Mouse (Mus musculus) liver, embryonic 11.5 days (tissue): ENCODE results near the gene Dpm1. TPM values are rescaled to one million over a fixed set of nuclear protein-coding genes. Genes with fewer than 3 reads are reported as not detected.

Experiments used
- ATAC-seq: fragments of 200-750 bp; cut with Nextera tagmentation; replicated peaks from 2 replicates; pipeline ENCODE4 v1.8.0; 2017; ENCODE audit warnings: moderate number of reproducible peaks, mild to moderate bottlenecking, moderate TSS enrichment, moderate library complexity; ENCODE audit not compliant: low FRiP score
- DNase-seq: peaks from one replicate; pipeline ENCODE4 v3.0.0-alpha.2; 2017; ENCODE audit warnings: low spot score
- H3K27ac ChIP-seq: fragments of 300-500 bp; sonication (generic); 2 replicates; pipeline ENCODE4 v1.5.1; 2014; ENCODE audit warnings: mild to moderate bottlenecking, low read depth, low read length, control low read depth
- H3K27me3 ChIP-seq: fragments of 300-500 bp; sonication (generic); replicated peaks from 2 replicates; pipeline ENCODE4 v1.6.1; 2014; ENCODE audit warnings: low read length, mixed read lengths; ENCODE audit not compliant: control insufficient read depth, insufficient read depth
- H3K36me3 ChIP-seq: fragments of 300-500 bp; sonication (generic); 2 replicates; pipeline ENCODE4 v1.6.1; 2014; ENCODE audit warnings: mild to moderate bottlenecking, low read length, moderate library complexity, mixed read lengths; ENCODE audit not compliant: control insufficient read depth, insufficient read depth
- H3K4me1 ChIP-seq: fragments of 300-500 bp; sonication (generic); replicated peaks from 2 replicates; pipeline ENCODE4 v1.6.1; 2014; ENCODE audit warnings: low read length, mixed read lengths; ENCODE audit not compliant: control insufficient read depth, insufficient read depth
- H3K4me2 ChIP-seq: fragments of 300-500 bp; sonication (generic); 2 replicates; pipeline ENCODE4 v1.6.1; 2014; ENCODE audit warnings: mild to moderate bottlenecking, control low read depth, moderate library complexity
- H3K4me3 ChIP-seq: fragments of 300-500 bp; sonication (generic); 2 replicates; pipeline ENCODE4 v1.5.1; 2014; ENCODE audit warnings: low read depth, low read length, control low read depth
- H3K9ac ChIP-seq: fragments of 300-500 bp; sonication (generic); 2 replicates; pipeline ENCODE4 v1.6.1; 2014; ENCODE audit warnings: low read depth, low read length, control low read depth
- H3K9me3 ChIP-seq: fragments of 300-500 bp; sonication (generic); 2 replicates; pipeline ENCODE4 v1.6.1; 2016; ENCODE audit warnings: low read length, inconsistent platforms, mixed read lengths; ENCODE audit not compliant: control insufficient read depth
- WGBS: fragments of 180-500 bp; shearing (Covaris S2); extraction: QIAGEN DNeasy Blood & Tissue Kit; methylation state at CpG from one replicate; pipeline ENCODE4 v1.1.7; 2014; 5-methylcytosine and 5-hydroxymethylcytosine counted together
- polyA plus RNA-seq: library from polyadenylated mRNA; unstranded; fragments of >200 nt; fragmentation: Nextera tagmentation; extraction: Ambion mirVana; gene quantifications from 2 replicates; pipeline ENCODE4 v1.2.1, GENCODE M21; 2014

Gene Dpm1
- polyA plus RNA-seq, 1 experiment from 2014 or later, result 106 TPM

DNA sequence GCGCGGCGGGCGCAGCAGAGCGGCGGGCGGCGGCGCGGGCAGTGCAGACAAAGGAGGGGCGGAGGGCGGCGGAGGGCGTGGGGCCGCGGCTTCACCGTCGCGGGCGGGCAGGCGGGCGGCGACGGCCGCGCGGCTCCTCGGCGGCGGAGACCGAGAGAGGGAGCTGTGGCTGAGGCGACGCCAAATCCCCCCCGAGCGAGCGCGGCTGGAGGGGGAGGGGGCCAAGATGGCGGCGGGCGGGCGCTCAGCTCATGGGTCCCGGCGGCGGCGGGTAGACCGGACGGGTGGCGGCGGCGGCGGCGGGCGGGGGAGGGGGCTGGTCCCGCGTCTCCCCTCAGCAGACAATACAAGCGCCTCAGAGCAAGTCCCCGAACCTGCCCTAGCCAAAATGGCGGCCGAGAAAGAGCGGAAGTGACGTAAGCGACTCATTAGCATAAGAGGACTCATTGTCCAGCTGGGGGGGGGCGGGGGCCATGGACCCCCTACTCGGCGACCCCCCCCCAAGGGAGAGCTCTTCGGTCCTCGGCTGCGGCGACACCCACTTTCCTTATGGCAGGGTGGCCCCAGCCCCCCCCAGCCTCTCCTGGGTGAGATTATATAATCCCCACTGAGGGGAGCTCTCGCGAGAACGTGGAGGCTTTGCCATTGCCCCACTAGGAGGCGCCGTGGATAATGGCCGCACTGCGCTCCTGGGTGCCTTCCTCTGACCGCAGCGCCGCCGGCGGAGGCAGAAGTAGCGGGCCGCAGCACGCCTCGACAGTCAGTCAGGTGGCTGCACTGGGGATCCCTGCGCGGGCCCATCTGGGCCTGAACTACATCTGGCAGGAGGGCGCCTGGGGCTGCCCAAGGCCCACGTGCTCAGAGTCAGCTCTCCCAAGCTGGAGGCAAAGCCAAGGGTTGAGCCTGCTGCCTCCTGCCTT, 23.4 kb downstream of the Dpm1 start, which contains the start of gene Adnp:
TSS of gene Adnp (minus strand) at position 388 of the 920 bp plus-strand sequence.
- H3K4me1 ChIP-seq, result peaks cover 15% of the 10 kb centered on the region
- H3K9me3 ChIP-seq, result no peaks in the 10 kb centered on the region
- H3K4me2 ChIP-seq, result peak within 1 kb of the TSS; percentile 88
- DNase-seq, result peak; percentile 98
- peak; percentile 88 for ATAC-seq
- H3K36me3 ChIP-seq, result peaks cover 29% of the 10 kb centered on the region
- H3K4me3 ChIP-seq, result peak within 1 kb of the TSS; percentile 99
- H3K27ac ChIP-seq, result peak within 1 kb of the TSS; percentile 99
- under 1% methylated on average over 57 of the region's 89 CpGs for WGBS
- no peaks in the 10 kb centered on the region for H3K27me3 ChIP-seq
- peak within 1 kb of the TSS; percentile 100 for H3K9ac ChIP-seq

DNA sequence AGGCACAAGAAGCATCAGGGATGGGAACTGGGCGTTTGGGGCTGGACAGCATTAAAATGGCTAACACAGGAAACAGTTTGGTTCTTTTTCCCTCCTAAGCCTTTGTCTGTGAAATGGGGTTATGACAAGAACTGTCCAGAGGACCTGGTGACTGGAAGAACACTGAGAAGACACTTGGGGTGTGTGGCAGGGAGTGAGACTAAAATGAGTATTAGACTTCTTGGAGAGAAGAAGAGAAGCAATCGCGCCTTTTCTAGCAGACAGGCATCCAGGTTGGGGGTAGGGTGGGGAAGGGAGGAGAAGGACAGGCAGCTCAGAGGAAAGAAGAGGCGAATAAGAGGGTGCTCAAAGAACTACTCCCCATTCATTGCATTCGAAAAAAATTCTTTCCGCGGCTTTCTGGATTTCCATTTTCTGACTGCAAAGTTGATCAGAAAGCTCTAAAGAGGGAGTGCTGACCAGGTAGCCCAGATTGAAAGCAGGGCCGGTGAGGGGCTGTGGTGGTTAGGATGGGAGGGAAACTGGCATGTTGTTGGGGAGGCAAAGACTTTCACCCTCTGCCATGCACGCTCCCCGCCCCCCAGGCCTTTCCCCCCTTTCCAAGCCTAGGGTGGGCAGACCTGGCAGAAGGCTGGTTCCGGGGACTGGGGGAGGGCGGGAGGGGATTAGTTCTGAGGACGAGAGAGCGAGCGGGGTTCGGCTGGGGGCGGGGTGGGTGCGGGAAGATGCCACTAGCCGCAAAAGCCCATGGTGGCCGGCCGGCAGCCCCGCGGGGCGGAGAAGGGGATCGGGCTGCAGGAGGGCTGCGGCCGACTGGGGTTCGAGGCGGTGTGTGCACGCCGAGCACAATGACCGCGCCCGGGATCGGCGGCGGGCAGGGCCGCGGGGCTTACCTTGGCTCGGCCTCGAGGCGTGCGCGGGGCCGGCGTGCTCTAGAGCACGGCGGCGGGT, 24.4 kb downstream of the Dpm1 start:
- Histone ChIP-seq H3K27me3 (no peaks in the 10 kb centered on the region), H3K4me1 (peaks cover 21% of the 10 kb centered on the region), H3K36me3 (peaks cover 22% of the 10 kb centered on the region), H3K4me2 (peak overlapping the region; percentile 88), H3K27ac (peak overlapping the region; percentile 99), H3K9me3 (no peaks in the 10 kb centered on the region), H3K9ac (peak overlapping the region; percentile 100), H3K4me3 (peak overlapping the region; percentile 99)
- under 1% methylated on average over 44 of the region's 49 CpGs for WGBS
- ATAC-seq, result peak; percentile 9
- DNase-seq, result peak; percentile 54

DNA sequence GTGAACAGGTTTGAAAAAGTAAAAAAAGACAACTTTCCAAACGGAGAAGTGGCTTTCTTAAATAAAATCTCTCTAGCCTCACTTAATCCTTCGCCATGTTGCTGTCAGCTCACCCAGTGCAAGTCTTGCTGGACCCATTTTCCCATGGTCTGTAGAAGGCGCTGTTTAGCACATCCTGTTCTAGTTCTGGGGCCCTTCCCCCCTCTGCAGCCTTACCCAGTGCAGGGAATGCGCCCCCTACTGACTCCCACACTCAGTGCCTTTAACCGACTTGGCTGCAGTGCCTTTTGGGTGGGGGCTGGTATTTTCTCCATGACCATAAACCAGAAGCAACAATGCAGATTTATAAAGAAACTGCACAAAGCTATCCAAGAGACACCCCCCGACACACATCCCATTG, 25.1 kb downstream of the Dpm1 start:
- Histone ChIP-seq H3K4me1 (peaks cover 28% of the 10 kb centered on the region), H3K4me2 (peak overlapping the region; percentile 88), H3K4me3 (peak overlapping the region; percentile 99), H3K9me3 (no peaks in the 10 kb centered on the region), H3K27me3 (no peaks in the 10 kb centered on the region), H3K27ac (peak overlapping the region; percentile 99; the same call in 1 of the 2 replicates), H3K9ac (peak overlapping the region; percentile 100), H3K36me3 (peaks cover 20% of the 10 kb centered on the region)
- 7% methylated on average over 6 of the region's 6 CpGs for whole genome bisulfite sequencing
- DNase-seq, result peak; percentile 87
- peak; percentile 57 for ATAC-seq

DNA sequence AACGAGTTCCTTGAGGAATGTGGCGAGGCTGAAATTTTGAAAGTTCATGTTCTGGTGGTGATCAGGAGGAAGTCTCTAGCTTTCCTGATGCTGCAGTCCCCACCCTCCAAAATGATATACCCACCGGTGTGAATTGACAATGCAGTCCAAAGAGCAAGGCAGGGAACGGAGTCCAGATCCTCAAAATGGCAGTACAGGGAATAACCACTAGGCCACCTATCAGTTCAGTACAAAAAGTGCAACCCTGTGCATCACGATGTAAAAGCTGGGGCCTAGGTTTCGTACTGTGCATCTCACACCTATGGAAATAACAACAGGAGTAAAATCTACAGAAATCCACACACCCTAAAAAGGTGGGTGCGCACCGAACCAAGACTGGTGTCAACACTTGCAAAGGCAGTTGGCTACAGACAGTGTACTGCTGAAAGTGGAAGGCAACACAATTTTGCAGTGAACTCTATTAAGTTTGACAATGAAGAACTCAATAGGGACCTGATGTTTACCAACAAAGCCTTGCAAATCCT, 25.9 kb downstream of the Dpm1 start:
- H3K4me1 ChIP-seq, result peaks cover 33% of the 10 kb centered on the region
- H3K9ac ChIP-seq, result no peak overlapping the region
- peaks cover 21% of the 10 kb centered on the region for H3K36me3 ChIP-seq
- ATAC-seq, result no peak
- H3K4me2 ChIP-seq, result peak overlapping the region; percentile 88
- no peaks in the 10 kb centered on the region for H3K27me3 ChIP-seq
- peak overlapping the region; percentile 99 for H3K4me3 ChIP-seq
- WGBS, result 85% methylated on average over 8 of the region's 8 CpGs
- H3K9me3 ChIP-seq, result no peaks in the 10 kb centered on the region
- H3K27ac ChIP-seq, result no peak overlapping the region
- DNase-seq, result no peak

DNA sequence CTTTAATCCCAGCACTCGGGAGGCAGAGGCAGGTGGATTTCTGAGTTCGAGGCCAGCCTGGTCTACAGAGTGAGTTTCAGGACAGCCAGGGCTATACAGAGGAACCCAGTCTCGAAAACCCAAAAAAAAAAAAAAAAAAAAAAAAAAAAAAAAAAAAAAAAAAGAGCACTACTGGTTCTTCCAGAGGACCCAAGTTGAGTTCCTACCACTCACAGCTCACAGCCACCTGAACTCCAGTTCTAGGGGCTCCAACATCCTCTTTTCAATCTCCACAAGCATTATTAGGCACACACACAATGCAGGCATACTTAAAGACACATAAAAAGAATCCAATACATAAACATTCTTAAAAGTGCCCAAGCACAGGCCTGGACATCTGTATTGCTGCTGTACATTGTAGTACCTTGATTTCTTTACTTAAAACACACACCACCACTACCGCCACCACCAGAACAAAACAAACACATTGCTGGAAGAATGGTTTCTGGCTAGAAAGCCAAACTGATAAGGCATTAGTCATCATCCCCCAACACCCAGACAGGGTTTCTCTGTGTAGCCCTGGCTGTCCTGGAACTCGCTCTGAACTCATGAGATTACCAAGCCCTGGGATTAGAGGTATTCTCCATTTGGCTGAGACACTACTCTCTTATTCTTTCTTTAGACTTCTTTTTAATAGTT, 30.2 kb downstream of the Dpm1 start:
- DNase-seq (no peak), ATAC-seq (no peak)
- peaks cover 46% of the 10 kb centered on the region for H3K4me1 ChIP-seq
- H3K27me3 ChIP-seq, result no peaks in the 10 kb centered on the region
- no peak overlapping the region for H3K27ac ChIP-seq
- no peak overlapping the region for H3K4me2 ChIP-seq
- 67% methylated on average over 5 of the region's 5 CpGs for WGBS
- peaks cover 23% of the 10 kb centered on the region for H3K36me3 ChIP-seq
- H3K9ac ChIP-seq, result no peak overlapping the region
- H3K9me3 ChIP-seq, result no peaks in the 10 kb centered on the region
- H3K4me3 ChIP-seq, result no peak overlapping the region

DNA sequence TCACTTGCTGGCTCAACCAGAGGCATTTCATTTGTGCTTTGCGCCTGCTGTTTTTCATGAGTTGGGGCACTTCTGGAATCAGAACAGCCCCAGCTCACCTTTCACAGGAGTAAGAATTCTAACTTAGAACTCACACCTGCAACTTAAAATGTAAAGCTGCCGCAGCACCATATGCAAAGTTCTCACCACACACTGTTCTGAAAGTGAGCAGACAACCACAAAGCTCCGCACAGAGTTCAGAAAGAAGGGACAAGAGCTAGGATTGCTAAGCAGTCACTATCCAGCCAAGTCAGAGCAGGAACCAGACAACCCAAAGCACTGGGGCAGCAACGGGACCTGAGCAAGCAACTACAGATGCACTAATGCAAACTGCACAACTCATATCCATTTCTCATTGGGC, 30.9 kb downstream of the Dpm1 start:
- Histone ChIP-seq H3K9me3 (no peaks in the 10 kb centered on the region), H3K4me2 (no peak overlapping the region), H3K4me1 (peaks cover 43% of the 10 kb centered on the region), H3K9ac (no peak overlapping the region), H3K27ac (no peak overlapping the region), H3K36me3 (peaks cover 20% of the 10 kb centered on the region), H3K4me3 (no peak overlapping the region), H3K27me3 (no peaks in the 10 kb centered on the region)
- ATAC-seq (no peak), DNase-seq (no peak)
- 86% methylated on average over 4 of the region's 4 CpGs for WGBS

DNA sequence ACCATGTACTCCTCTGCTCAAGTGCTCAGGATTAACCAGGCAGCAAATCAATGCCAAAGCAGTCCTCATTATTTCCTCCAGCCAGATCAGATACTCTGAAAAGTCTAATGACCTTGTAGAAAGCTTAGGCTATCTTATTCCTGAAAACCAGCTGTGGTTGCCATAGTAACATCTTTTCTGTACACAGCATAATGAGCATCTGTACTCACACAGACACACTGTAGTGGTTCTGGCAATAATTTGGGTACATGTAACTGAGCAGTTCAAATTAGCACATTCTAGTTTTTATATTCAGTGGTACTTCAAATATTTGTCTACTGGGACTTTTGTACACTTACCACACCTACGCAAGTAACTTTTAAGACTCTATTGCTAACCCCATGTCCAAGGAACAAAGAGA, 32.0 kb downstream of the Dpm1 start:
- no peak overlapping the region for H3K4me3 ChIP-seq
- H3K9ac ChIP-seq, result no peak overlapping the region
- H3K4me2 ChIP-seq, result no peak overlapping the region
- peaks cover 18% of the 10 kb centered on the region for H3K36me3 ChIP-seq
- WGBS, result 84% methylated on average over 1 of the region's 1 CpGs
- peaks cover 49% of the 10 kb centered on the region for H3K4me1 ChIP-seq
- DNase-seq (no peak), ATAC-seq (no peak)
- H3K27me3 ChIP-seq, result no peaks in the 10 kb centered on the region
- H3K27ac ChIP-seq, result no peak overlapping the region
- H3K9me3 ChIP-seq, result no peaks in the 10 kb centered on the region

DNA sequence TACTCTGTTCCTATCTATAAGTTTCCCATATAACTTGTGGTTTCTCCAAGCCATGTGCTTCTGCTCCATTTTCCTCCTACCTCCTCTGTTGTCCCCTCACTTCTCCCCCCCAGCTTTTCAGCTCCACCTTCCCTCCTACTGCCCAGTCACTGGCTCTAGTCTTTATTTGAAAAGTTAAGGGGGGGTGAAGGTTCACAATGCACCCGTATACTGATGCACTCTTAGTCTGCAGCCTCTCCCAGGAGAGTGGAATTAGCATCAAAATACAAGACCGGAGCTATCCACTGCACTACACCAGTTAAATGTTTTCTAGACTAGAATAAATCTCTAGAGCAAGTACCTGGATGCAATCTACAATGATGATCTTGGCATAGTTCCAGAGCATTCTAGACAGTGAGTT, 34.7 kb downstream of the Dpm1 start:
- Histone ChIP-seq H3K4me1 (peaks cover 44% of the 10 kb centered on the region), H3K4me3 (no peak overlapping the region), H3K9ac (no peak overlapping the region), H3K4me2 (no peak overlapping the region), H3K27me3 (no peaks in the 10 kb centered on the region), H3K36me3 (peaks cover 15% of the 10 kb centered on the region; the same call in 1 of the 2 replicates), H3K9me3 (no peaks in the 10 kb centered on the region), H3K27ac (no peak overlapping the region)
- ATAC-seq (no peak), DNase-seq (no peak)
- 79% methylated on average over 2 of the region's 2 CpGs for WGBS
